Mouse (Mus musculus) hindlimb bud, embryonic 11.5 days (tissue): ENCODE measurements around the gene Myo1e.
A peak's percentile ranks its signal among the peaks of the same experiment; 100 is the strongest.

Experiments
- DNase-seq: peaks from one replicate; pipeline ENCODE4 v3.0.0-alpha.2; 2012; ENCODE audit warnings: low read depth, low spot score; ENCODE audit errors: extremely low spot score

Myo1e gene

GRCm38 (mm10) chr9:70277529-70277982, 70.4 kb downstream of the Myo1e start:
- DNase-seq, result no peak

GRCm38 (mm10) chr9:70281407-70281806, 74.3 kb downstream of the Myo1e start:
- no peak for DNase-seq

- no peak for DNase-seq
These were observed 75.0 kb downstream of the Myo1e start for GRCm38 (mm10) chr9:70282107-70282506.

- DNase-seq, result no peak
These were observed 76.0 kb downstream of the Myo1e start for GRCm38 (mm10) chr9:70283151-70283550.

- no peak for DNase-seq
These were observed 77.5 kb downstream of the Myo1e start for GRCm38 (mm10) chr9:70284584-70285140.

- no peak for DNase-seq
These were observed 83.6 kb downstream of the Myo1e start for GRCm38 (mm10) chr9:70290785-70291184.

- no peak for DNase-seq
These were observed 89.8 kb downstream of the Myo1e start for GRCm38 (mm10) chr9:70296916-70297315.

- DNase-seq, result no peak
These were observed 91.1 kb downstream of the Myo1e start for GRCm38 (mm10) chr9:70298221-70298620.

- DNase-seq, result no peak
These were observed 93.6 kb downstream of the Myo1e start for GRCm38 (mm10) chr9:70300705-70301104.

GRCm38 (mm10) chr9:70301598-70301997, 94.4 kb downstream of the Myo1e start:
- DNase-seq, result no peak

GRCm38 (mm10) chr9:70304901-70305300, 97.8 kb downstream of the Myo1e start:
- DNase-seq, result no peak

- DNase-seq, result no peak
These were observed 102.9 kb downstream of the Myo1e start for GRCm38 (mm10) chr9:70310046-70310445.

GRCm38 (mm10) chr9:70314019-70314418, 106.9 kb downstream of the Myo1e start:
- no peak for DNase-seq

- DNase-seq, result no peak
These were observed 108.0 kb downstream of the Myo1e start for GRCm38 (mm10) chr9:70315130-70315529.

- no peak for DNase-seq
These were observed 111.5 kb downstream of the Myo1e start for GRCm38 (mm10) chr9:70318601-70319000.

GRCm38 (mm10) chr9:70324336-70324735, 117.2 kb downstream of the Myo1e start:
- DNase-seq, result no peak

GRCm38 (mm10) chr9:70325880-70326595, 118.9 kb downstream of the Myo1e start:
- DNase-seq, result no peak

- no peak for DNase-seq
These were observed 121.2 kb downstream of the Myo1e start for GRCm38 (mm10) chr9:70328193-70328841.

- peak; percentile 14 for DNase-seq
These were observed 124.7 kb downstream of the Myo1e start for GRCm38 (mm10) chr9:70331727-70332335.

- no peak for DNase-seq
These were observed 131.2 kb downstream of the Myo1e start for GRCm38 (mm10) chr9:70338391-70338790.

GRCm38 (mm10) chr9:70338894-70339293, 131.7 kb downstream of the Myo1e start:
- no peak for DNase-seq

GRCm38 (mm10) chr9:70349274-70349673, 142.1 kb downstream of the Myo1e start:
- no peak for DNase-seq
